Mouse (Mus musculus): ENCODE results near the gene Pnmal1.

Pnmal1 gene

DNA sequence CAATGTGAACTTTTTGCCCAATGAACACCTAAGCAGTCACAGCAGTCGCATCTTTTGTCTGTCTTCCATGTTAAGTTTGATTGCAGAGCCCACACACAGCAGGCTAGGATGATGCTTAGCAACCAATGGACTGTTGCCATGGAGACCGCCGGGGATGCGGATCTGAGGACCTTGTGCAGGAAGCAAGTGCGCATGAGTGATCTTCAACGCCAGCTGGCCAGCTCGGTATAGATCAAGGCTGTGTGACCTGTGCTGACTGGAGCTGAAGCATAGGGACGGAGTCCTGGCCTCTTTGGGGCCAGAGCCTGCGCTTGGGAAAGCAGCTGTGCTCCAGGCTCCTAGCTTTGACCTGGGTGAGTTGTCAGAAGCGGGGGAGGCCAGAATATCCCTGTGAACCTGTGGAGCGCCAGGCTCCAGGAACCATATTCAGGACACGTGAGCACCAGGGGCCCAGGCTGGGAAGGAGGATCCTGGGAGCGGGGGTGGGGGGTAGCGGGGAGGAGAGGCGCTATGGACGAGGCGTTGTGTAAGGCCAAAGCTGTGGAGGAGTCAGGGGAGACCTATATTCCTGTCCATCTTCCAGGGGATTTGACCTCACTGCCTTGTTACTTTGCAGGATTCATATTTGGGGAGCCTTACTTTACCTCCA, at the start of gene Pnmal1:
Gene Pnmal1, plus strand, starts transcription at position 141 of the 649 bp plus-strand sequence.
- in situ Hi-C loops (cut with MboI), result no loop called here

DNA sequence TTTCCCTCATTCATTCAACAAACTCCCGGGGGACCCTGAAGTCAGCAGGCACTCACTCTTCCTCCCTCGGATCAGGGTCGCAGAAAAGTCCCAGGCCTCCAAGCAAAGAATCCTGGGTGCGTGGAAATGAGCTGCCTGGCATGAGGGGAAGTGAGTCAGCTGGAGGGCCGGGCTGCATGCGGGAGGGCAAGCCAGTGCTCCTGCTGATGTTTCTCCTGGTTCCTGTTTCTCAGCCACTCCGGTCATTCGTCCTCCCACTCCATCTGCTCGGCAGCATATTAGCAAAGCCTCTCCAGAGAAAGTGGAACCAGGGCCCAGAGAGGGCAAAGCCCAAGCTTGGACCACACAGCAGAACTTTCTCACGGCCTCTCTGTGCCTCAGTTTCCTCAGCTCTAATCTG, 49.6 kb upstream of the Pnmal1 start:
- in situ Hi-C loops (cut with MboI), result no loop called here

DNA sequence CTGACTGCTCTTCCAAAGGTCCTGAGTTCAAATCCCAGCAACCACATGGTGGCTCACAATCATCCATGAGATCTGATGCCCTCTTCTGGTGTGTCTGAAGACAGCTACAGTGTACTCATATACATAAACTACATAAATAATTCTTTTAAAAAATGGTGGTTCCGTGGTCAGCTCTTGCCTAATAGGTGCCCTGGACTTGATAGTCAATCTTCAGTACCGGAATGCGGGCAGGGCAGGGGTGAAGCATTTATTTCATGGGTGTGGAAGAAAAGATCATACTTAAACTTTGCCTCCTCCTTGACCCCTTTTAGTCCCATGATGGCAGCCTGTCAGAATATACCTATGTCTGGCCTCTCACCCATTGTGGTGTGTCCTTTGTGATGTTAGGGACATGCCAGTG, 47.6 kb upstream of the Pnmal1 start:
- in situ Hi-C loops (cut with MboI), result no loop called here

DNA sequence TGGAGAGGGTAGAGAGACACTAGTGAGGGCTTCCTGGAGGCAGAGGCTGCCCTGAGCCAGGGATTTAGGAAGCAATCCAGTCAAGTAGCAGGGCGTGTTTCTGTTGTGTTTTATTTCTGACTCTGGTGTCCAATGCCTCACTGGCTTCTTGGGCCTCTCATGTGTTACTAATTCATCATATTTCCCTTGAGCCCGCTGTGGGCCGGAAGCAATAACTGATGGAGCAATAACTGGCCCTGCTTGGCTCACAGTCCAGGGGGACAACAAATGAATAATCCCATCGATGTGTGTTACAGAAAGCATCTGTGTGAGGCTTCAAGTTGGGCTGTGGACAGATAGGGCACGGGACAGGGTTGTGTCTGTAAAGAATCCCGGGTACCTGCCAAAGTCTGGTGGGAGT, 47.1 kb upstream of the Pnmal1 start:
- in situ Hi-C loops (cut with MboI), result no loop called here

DNA sequence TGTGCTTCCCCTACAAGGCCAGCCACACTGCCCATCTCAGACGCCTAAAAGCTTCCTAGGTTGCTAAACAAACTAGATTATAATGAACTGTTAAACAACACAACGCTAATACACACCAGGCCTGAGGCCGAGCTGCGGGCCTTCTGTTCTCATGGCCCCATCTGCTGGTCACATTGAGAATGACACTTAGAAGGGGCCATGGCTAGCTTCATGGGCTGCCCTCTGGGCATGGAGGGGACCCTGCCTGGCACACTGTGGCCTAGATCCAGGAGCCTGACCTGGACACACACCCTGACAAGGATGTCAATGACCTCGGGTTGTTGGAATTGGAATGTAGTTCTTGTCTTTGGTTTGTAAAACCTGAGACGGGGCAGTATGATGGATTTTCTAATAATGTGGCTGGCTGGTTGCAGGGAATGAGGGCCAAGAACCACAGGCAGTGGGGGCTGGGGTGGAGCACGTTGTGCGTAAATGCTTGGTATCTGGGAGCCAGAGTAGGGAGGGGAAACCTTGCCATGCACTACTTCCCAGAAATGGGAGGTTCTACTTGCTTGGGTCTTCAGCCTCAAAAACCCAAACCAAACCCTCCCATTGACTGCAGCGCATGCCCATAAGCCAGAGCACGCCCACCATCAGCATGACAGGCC, 45.5 kb upstream of the Pnmal1 start:
- in situ Hi-C loops (cut with MboI), result no loop called here

DNA sequence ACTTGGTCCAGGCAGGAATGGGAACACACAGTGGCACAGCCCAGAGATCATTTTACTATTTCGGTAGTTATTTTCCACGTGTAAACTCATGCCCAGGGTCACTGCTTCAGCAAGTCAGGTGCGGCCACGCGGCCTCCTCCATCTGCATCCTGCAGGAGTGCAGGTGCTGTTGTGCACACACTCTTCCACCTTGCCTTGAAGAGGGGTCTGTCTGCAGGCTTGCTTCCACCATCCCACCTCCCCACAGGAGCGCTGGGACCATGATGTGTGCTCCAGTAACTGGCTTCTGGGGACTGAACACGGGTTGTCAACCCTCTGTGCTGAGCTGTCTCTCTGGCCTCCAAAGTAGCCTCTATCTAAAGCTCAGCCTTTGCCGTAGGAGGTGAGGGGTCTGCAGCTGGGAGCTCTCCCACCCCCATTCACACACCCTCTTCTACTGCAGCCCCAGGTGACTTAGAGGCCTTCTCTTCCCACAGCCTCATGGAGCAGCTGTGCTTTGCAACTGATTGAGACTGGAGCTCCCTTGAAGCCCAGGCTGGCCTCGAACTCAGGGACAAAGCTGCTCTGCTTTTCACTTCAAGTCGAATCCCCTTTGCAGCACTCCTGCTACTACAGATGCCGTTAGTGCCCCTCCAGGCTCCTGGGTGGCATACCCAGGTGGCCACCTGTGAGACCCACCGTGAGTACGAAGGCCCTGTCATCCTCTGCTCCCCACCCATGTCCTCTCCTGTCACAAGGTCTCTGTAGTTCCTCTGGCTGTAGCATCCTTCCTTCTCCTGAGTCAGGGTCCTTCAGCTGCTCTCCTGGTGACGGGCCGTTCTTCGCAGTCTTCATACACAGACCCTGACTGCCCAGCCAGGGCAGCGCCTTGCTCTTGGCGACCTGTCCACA, 44.8 kb upstream of the Pnmal1 start:
- in situ Hi-C loops (cut with MboI), result no loop called here

DNA sequence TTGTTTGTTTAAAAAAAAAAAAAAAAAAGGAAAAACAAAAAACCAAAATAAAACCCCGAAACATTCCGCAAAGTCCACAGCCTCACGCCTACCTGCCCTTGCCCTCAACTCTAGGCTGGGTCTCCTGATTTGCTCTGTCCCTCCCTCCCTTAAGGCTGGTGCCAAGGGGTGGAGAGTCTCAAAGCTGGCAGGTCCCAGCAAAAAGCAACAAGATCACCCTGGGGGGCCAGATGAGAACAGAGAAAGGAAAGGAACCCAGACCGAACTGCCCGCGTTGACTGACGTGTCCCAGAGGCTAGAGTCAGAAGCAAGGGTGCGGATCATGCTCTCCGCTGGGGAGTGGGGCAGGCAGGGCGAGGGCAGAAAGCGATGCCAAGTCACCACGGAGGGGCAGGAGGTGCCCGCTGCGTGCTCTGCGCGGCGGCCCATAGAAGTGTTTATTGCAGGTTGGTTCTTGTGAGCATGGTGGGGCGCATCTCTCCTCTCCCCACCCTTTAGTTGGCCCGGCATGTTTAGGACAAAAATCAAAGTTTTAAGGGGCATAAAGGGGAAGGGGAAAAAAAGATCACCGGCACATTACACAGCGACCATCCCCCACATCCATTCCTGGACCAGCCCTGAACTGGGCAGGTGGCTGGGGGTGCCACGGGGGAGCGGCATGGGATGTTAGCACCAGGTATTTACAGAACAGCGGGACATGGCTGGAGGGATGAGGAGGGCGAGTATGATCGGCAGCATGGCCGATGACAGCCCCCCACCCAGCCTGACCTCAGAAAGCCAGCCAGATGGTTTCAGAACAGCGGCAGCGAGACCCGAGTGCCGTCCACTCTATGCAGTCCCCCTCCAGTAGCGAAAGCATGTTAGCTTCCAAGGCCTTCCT, 43.8 kb upstream of the Pnmal1 start:
- in situ Hi-C loops (cut with MboI), result no loop called here

DNA sequence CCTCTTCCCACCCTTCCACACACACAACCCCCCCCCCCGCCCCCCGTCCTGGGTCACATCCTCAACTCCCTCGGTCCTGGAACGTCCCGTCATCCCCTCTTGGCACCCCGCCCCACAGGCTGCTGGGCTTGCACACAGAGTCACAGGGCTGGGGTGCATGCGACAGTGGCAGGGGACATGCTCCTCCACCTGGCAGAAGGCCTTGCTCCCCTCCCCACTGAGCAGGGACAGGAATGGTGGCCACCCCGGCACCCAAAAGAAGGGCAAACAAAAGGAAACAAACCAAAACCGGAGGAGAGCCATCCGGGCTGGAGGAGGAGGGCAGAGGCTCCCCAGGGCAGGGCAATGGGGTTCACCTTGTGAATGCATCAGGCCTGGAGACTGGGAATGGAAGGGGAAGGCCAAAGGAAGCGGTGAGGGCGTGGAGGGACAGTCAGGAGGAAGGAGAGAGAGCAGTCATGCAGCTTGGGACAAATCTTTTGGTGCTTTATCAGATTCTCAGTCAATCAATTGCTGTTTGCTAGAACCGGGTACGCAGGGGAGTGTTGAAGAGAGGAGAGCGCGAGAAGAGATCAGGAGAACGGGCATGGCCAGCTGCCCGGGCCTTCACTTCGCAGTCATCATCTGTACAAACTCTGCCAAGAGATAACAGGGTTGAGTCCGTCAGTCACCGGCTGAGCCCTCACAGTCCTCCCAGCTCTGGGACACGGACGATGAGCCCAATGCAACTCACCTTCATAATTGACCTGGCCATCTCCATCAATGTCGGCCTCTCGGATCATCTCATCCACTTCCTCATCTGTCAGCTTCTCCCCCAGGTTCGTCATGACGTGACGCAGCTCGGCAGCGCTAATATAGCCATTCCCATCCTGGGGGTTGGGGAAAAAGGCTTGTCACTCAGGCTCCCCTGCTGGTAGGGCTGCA, 42.9 kb upstream of the Pnmal1 start:
- in situ Hi-C loops (cut with MboI), result no loop called here

DNA sequence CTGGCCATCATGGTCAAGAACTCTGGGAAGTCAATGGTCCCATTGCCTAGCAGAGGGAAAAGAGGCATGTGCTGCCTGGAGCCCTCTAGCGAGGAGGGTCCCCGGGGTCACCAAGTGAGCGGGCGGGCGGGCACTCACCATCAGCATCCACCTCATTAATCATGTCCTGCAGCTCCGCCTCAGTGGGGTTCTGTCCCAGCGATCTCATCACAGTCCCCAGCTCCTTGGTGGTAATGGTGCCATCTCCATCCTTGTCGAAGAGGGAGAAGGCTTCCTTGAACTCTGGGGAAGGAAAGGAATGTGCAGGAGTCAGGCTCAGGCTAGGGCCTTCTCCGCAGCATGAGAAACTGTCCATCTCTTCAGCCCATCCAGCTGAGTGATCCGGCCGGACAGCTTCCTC, 42.0 kb upstream of the Pnmal1 start:
- in situ Hi-C loops (cut with MboI), result no loop called here

DNA sequence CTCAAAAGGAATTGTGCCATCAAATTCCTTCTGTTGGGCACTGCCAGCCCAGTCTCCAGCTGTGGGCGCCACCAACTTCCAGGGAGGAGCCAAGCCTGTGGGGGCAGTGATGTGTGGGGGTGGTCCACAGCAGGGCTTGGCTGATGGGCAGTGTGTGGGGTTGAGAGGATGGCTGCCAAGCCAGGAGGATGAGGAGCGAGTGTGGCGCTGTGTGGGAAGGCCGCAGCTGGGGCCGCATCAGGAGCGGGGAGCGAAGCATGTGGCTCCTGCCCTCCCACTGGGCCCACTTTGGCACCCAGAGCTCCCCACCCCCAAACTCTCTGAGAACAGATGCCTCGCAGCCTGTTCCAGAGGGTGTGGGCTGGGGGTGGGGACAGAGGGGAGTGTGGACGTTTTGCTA, 41.5 kb upstream of the Pnmal1 start:
- in situ Hi-C loops (cut with MboI), result no loop called here

DNA sequence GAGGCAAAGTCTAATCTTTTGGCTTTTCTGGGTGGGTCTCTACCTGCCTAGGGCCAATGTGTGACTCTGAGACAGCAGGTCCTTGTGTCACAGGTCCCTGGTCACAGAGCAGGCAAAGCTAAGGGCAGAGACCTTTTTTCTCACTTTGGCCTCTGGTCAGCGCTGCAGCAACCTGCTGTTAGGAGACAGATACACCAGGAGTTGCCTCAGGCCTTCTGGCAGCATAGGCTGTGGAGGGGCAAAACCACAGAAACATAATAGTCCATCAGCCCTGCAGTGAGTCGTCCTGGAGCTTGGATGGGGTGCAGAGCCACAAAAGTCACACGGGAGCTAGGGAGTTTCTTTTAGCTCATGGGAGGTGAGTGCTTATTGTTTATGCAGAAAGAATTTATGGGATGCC, 40.8 kb upstream of the Pnmal1 start:
- in situ Hi-C loops (cut with MboI), result no loop called here

DNA sequence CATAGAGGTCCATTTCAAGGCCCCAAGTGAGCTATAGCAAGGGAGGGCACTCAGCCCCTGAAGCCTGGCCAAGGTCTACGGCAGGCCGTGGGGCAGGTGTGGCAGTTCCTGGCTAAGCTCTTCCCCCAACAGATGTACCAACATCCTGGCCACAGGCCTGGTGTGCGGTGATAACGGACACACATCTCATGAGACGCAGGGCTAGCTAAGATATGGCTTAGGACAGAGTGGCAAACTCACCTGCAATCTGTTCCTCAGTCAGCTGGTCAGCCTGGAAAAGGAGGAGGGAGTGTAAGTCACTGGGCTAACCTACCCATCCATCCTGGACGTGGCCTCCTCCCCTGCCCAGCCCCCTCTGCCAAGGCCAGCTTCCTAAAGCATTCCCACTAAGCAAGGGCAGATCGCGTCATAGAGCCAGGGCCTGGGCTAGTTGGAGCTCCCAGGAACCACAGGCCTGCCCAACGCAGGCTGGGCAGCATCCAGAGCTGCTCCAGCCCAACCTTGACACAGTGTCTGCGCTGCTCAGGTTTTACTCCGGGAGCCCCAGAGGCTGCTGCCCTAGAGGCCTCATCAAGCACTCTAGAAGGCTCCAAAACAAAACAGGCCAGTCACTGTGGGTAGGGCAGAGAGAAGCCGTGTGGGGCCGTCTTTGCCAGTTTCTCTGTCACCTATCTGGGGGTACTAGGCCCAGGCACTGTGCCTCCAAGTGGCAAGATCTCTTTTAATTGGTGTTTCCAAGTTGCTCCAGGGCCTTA, 39.9 kb upstream of the Pnmal1 start:
- in situ Hi-C loops (cut with MboI), result no loop called here

DNA sequence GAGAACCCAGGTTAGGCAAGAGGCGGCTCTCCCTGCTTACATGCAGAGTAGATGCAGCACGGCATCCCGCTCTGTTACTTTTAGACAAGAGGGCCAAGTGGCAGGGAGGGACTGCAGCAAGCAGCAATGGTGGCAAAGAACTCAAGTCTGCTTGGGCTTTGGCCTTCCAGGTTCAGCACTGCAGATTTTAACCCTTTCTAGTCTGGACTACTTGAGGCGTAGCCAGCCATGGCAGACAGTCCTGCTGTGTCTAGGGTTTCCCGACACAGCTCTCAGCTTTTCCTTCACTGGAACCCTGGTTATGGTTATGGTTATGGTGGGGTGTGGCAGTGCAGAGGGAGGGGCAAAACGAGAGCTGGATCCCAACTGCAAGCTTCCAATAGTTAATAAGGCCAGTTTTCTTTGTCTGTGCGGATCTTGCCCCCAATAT, 39.3 kb upstream of the Pnmal1 start:
- in situ Hi-C loops (cut with MboI), result no loop called here

DNA sequence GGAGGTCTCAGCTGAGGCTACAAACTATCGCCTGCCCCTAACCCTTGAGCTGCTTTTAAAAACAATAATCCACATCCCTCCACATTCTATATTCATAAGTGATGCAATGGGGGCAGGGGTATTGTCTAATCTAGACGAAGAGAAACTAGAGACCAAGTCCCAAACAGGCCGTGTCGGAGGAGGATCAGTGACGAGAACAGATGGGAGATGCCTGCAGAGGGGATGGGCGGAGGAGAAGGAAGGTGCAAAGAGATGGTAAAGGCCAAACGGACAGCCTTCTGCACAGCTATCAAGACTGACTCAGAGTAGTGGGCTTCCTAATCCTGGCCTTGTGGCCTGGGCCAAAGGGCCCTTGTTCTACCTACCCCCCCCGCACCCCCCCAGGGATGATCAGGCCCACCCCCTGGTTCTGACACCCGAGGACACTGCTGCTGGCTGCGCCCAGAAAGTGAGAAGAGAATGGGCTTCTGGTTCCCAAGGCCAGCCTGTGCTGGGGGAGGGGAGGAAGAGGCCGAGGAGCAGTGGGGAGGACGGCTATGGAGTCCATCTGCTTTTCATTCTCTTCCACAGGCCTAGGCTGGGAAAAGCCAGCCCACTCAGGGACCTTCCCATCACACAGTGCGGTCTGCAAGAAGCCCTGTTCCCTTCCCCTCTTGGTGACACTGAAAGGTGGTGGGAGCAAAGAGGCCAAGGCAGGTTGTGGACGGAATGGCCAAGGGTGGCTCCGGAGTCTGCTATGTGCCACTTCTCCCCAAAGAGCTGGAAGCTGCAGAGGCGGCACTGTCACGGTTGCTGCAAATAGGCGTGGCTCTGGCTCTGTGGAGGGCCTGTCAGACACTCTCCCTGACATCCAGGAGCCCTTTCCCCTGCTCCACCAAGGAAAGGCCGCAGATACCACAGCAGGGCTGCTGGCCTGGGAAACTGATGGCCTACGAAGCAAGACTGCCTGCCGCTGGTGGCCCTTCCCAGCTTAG, 38.4 kb upstream of the Pnmal1 start:
- in situ Hi-C loops (cut with MboI), result no loop called here

DNA sequence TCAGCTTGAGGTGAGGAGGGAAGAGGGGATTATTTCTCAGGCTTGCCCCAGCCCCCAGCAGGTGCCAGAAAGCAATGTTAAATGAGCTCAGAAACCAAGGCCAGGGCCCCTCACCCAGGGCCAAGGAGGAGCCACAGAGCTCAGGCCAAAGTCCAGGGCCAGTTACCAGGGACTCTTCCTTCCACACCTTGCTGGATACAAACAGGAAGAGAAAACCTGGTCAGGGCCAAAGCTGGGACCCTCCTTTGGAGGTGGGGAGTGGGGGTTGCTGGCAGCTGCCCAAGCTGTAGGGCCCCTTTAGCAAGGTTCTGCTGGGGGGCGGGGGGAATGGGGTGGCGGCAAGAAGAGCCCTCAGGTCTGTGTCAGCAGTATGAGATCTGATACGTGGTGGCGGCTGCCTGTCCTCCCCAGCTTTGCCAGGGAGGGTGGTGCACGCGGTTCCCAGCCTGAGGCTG, 37.6 kb upstream of the Pnmal1 start:
- in situ Hi-C loops (cut with MboI), result no loop called here

DNA sequence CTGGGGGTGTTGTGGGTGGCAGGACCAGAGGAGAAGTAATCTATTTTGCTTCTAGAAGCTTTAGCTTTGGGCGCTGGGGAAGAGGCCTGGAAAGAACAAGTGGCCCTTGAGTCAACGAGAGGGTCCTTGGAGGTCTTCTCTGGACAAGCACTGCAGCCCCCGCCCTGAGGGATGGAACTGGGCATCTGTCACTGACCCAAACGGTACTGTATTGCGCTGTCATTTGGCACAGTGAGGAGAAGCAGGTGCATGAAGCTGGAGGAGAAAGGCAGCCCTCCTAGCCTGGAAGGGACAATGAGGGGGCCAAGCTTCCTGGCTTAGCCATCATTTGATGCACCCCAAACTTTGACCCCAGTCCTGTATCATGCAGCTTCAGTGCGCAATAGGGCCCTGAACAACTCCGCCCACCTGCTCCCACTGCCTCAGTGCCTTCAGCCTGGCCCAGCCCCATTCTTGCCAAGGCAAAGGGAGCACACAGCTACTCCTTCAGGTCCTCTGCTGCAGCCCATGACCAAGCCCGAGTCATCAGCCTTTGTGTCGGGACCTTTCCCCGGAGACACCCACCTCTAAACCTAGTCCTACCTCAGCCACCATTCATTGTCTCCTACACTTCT, 37.0 kb upstream of the Pnmal1 start:
- in situ Hi-C loops (cut with MboI), result no loop called here

DNA sequence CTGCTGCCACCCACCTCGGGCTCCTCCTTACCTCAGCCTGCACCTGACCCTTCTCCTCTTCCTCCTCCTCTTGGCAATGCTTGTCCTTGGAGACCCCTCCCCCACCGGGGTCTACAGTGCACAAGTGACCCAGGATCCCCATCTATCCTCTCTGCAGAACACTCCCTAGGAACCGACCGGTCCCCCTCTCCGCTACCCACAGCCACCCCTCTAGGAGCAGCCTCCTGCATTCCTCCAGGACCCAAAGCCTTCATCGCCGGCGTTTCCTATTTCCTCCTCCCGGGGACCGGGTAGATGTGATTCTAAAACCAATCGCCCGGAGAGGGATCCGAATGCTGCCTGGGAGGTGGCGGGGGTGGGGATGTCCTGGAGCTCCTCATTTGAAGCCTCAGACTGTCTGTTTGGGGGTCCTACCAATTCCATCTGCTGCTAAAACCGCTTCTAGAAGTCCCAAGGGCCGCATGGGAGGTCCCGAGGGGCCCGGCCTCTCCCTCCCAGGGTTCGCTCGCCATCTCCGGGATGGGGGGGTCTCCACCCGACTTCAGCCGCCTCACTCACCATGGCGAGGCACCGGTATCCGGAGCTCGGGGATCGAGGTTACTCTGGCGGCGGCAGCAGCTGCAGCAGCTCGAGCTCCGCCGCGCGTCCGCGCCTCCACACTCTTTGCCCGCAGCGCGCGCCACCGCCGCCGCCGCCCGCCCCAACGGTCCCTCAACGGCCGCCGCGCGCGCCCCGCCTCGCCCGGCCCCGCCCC, 36.0 kb upstream of the Pnmal1 start:
- in situ Hi-C loops (cut with MboI), result no loop called here
